Mouse (Mus musculus) lung, embryonic 14.5 days (tissue): ENCODE measurements at regions not wholly inside any gene's neighbourhood (a gene's known extent, or its start where the extent isn't known, plus 50 kb on each side); places are given as distances from the start of the nearest gene placed in this dataset.

ENCODE experiments used
- ATAC-seq: fragments of 200-750 bp; cut with Nextera tagmentation; 2 replicates; pipeline ENCODE4 v1.8.0; 2017; ENCODE audit warnings: mild to moderate bottlenecking, moderate TSS enrichment, moderate library complexity; ENCODE audit not compliant: insufficient read depth
- DNase-seq: peaks from one replicate; pipeline ENCODE4 v3.0.0-alpha.2; 2015
- H3K27ac ChIP-seq: fragments of 300-500 bp; sonication (generic); 2 replicates; pipeline ENCODE4 v1.5.1; 2014; ENCODE audit warnings: low read depth, mild to moderate bottlenecking, moderate library complexity
- H3K27me3 ChIP-seq: fragments of 300-500 bp; sonication (generic); 2 replicates; pipeline ENCODE4 v1.6.1; 2014; ENCODE audit warnings: low read length, control low read depth; ENCODE audit not compliant: insufficient read depth
- H3K36me3 ChIP-seq: fragments of 300-500 bp; sonication (generic); 2 replicates; pipeline ENCODE4 v1.6.1; 2014; ENCODE audit warnings: control low read depth; ENCODE audit not compliant: insufficient read depth
- H3K4me1 ChIP-seq: fragments of 300-500 bp; sonication (generic); 2 replicates; pipeline ENCODE4 v1.6.1; 2014; ENCODE audit warnings: antibody characterized with exemption, control low read depth; ENCODE audit not compliant: insufficient read depth
- H3K4me2 ChIP-seq: fragments of 300-500 bp; sonication (generic); 2 replicates; pipeline ENCODE4 v1.6.1; 2014; ENCODE audit warnings: mild to moderate bottlenecking
- H3K4me3 ChIP-seq: fragments of 300-500 bp; sonication (generic); 2 replicates; pipeline ENCODE4 v1.5.1; 2014; ENCODE audit warnings: low read depth, low read length
- H3K9ac ChIP-seq: fragments of 300-500 bp; sonication (generic); 2 replicates; pipeline ENCODE4 v1.6.1; 2014
- H3K9me3 ChIP-seq: fragments of 300-500 bp; sonication (generic); 2 replicates; pipeline ENCODE4 v1.6.1; 2016; ENCODE audit warnings: low read depth, low read length, control low read depth
- CTCF ChIP-seq: IDR thresholded peaks from 2 replicates; pipeline ENCODE4 v1.5.1; 2016; ENCODE audit warnings: antibody characterized with exemption, low read depth
- WGBS: fragments of 180-500 bp; shearing (Covaris S2); extraction: QIAGEN DNeasy Blood & Tissue Kit; methylation state at CpG from one replicate; pipeline ENCODE4 v1.1.7; 2014; 5-methylcytosine and 5-hydroxymethylcytosine counted together

- Histone ChIP-seq H3K4me2 (no peak overlapping the region), H3K9me3 (no peaks in the 10 kb centered on the region), H3K4me1 (no peaks in the 10 kb centered on the region), H3K27ac (no peak overlapping the region), H3K27me3 (no peaks in the 10 kb centered on the region), H3K36me3 (no peaks in the 10 kb centered on the region), H3K9ac (no peak overlapping the region), H3K4me3 (no peak overlapping the region)
- no peak for ATAC-seq
- WGBS: 85% methylated on average over 1 of the region's 1 CpGs
- no peak for TF ChIP-seq CTCF
- DNase-seq: no peak
Observed at GRCm38 (mm10) chr6:111882557-111882956, 391.0 kb upstream of the Lmcd1 start.

GRCm38 (mm10) chr6:111883946-111884345 lies 389.6 kb upstream of the Lmcd1 start:
- DNase-seq: no peak
- Histone ChIP-seq H3K4me1 (no peaks in the 10 kb centered on the region), H3K9ac (no peak overlapping the region), H3K4me2 (no peak overlapping the region), H3K27me3 (no peaks in the 10 kb centered on the region), H3K9me3 (no peaks in the 10 kb centered on the region), H3K36me3 (no peaks in the 10 kb centered on the region), H3K27ac (no peak overlapping the region), H3K4me3 (no peak overlapping the region)
- WGBS: 67% methylated on average over 1 of the region's 1 CpGs
- no peak for ATAC-seq
- no peak for TF ChIP-seq CTCF

- H3K9ac ChIP-seq: no peak overlapping the region
- no peak overlapping the region for H3K27ac ChIP-seq
- no peak overlapping the region for H3K4me2 ChIP-seq
- no peak for ATAC-seq
- H3K27me3 ChIP-seq: no peaks in the 10 kb centered on the region
- H3K4me1 ChIP-seq: no peaks in the 10 kb centered on the region
- TF ChIP-seq CTCF: 0 out of 2 replicates have a peak, but pooled peaks have one; percentile 14
- peak; percentile 28 for DNase-seq
- 68% methylated on average over 2 of the region's 2 CpGs for WGBS
- H3K9me3 ChIP-seq: no peaks in the 10 kb centered on the region
- no peak overlapping the region for H3K4me3 ChIP-seq
- no peaks in the 10 kb centered on the region for H3K36me3 ChIP-seq
Observed at GRCm38 (mm10) chr6:111911997-111912396, 361.6 kb upstream of the Lmcd1 start.

GRCm38 (mm10) chr6:111913771-111914405 lies 359.7 kb upstream of the Lmcd1 start:
- Histone ChIP-seq H3K9ac (no peak overlapping the region), H3K27ac (no peak overlapping the region), H3K27me3 (no peaks in the 10 kb centered on the region), H3K4me3 (no peak overlapping the region), H3K9me3 (no peaks in the 10 kb centered on the region), H3K4me2 (no peak overlapping the region), H3K36me3 (no peaks in the 10 kb centered on the region), H3K4me1 (no peaks in the 10 kb centered on the region)
- no peak for DNase-seq
- ATAC-seq: no peak
- 87% methylated on average over 11 of the region's 11 CpGs for WGBS
- no peak for TF ChIP-seq CTCF

- Histone ChIP-seq H3K4me3 (no peak overlapping the region), H3K27ac (peak overlapping the region; percentile 26), H3K4me1 (no peaks in the 10 kb centered on the region), H3K9ac (no peak overlapping the region), H3K27me3 (no peaks in the 10 kb centered on the region), H3K9me3 (no peaks in the 10 kb centered on the region), H3K4me2 (no peak overlapping the region; the same call in 1 of the 2 replicates), H3K36me3 (no peaks in the 10 kb centered on the region)
- WGBS: 31% methylated on average over 6 of the region's 6 CpGs
- DNase-seq: peak; percentile 72
- peak; percentile 57; the same call in 1 of the 2 replicates for ATAC-seq
- TF ChIP-seq CTCF: no peak
Observed at GRCm38 (mm10) chr6:111917248-111917721, 356.3 kb upstream of the Lmcd1 start.

- ATAC-seq (peak; percentile 76; the same call in 1 of the 2 replicates), DNase-seq (peak; percentile 88)
- Histone ChIP-seq H3K4me1 (no peaks in the 10 kb centered on the region), H3K9ac (no peak overlapping the region), H3K27ac (peak overlapping the region; percentile 42; the same call in 1 of the 2 replicates), H3K36me3 (no peaks in the 10 kb centered on the region), H3K27me3 (no peaks in the 10 kb centered on the region), H3K4me3 (no peak overlapping the region), H3K9me3 (no peaks in the 10 kb centered on the region), H3K4me2 (no peak overlapping the region)
- WGBS: 37% methylated on average over 3 of the region's 3 CpGs
- TF ChIP-seq CTCF: no peak
Observed at GRCm38 (mm10) chr6:111917868-111918597, 355.5 kb upstream of the Lmcd1 start.

GRCm38 (mm10) chr6:111932596-111932995 lies 341.0 kb upstream of the Lmcd1 start:
- no peak overlapping the region for H3K9ac ChIP-seq
- H3K4me2 ChIP-seq: no peak overlapping the region
- 66% methylated on average over 2 of the region's 2 CpGs for WGBS

More at GRCm38 (mm10) chr6:111932596-111932995, 341.0 kb upstream of the Lmcd1 start:
- H3K9me3 ChIP-seq: no peaks in the 10 kb centered on the region
- no peaks in the 10 kb centered on the region for H3K27me3 ChIP-seq
- ATAC-seq (no peak), DNase-seq (no peak)
- H3K4me1 ChIP-seq: no peaks in the 10 kb centered on the region
- no peaks in the 10 kb centered on the region for H3K36me3 ChIP-seq
- no peak overlapping the region for H3K27ac ChIP-seq
- no peak overlapping the region for H3K4me3 ChIP-seq
- TF ChIP-seq CTCF: no peak
